Mouse (Mus musculus) frontal cortex, postnatal 36 days (tissue): ENCODE results near the gene Cd22.

ENCODE experiments used
- DNase-seq, 2 experiments: peaks; one replicate each; pipeline ENCODE4 v3.0.0; 2022; ENCODE audit warnings: low spot score in 2 of 2

The Cd22 gene

DNA sequence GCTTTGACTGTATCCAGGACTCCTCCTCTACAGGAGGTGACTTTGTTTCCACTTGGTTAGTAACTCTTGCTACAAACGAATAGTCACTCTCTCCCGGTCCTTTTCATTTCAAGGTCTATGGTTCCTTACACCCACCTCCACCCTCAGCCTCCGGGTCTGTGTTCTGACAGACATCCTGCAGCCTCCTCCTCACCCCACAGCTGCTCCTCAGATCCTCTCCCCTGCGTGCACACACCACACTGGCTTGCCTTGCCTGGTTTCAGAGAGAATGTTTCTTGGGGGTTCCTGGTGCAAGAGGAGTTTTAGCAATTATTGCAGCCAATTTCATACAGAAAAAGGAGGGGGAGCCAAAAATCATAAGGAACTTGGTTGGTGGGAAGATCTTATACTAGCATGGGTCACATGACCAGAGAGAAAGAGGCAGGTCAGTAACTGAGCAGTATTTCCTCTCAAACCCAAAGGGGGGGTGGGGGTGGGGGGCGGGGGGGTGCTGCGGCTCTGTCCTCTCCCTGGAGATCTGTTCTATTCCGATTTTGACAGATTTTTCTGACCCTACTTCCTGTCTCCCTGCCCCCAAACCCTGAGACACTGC is 59.2 kb downstream of the Cd22 start:
- no peak for DNase-seq

DNA sequence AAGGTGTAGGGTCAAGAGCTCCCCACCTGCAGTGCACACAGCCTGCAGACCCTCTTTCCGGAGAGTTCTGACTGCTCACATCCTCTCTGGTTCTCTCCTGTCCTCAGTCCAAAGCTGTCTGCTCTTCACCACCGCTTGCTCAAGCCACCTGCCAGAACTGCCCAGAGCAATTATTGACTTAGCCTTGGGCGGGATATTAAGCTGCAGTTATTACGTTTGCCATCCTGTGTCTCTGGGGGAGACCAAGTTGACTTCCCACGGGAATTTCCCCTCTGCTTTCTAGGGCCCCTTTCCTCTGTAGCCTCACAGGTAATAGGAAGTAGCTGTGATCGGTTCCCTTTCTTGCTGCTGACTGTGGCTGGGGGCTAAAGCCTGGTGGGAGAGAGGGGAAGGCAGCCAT is 60.0 kb downstream of the Cd22 start:
- no peak for DNase-seq
